Mouse (Mus musculus) lung, postnatal 0 days (tissue): ENCODE results near the gene Rab40b.
A peak's percentile ranks its signal among the peaks of the same experiment; 100 is the strongest.

Experiments
- CTCF ChIP-seq: IDR thresholded peaks from 2 replicates; pipeline ENCODE4 v1.5.1; 2016; ENCODE audit warnings: antibody characterized with exemption, mild to moderate bottlenecking
- EP300 ChIP-seq: IDR thresholded peaks from 2 replicates; pipeline ENCODE4 v1.6.1; 2016; ENCODE audit warnings: antibody characterized with exemption, mild to moderate bottlenecking, control low read depth

DNA sequence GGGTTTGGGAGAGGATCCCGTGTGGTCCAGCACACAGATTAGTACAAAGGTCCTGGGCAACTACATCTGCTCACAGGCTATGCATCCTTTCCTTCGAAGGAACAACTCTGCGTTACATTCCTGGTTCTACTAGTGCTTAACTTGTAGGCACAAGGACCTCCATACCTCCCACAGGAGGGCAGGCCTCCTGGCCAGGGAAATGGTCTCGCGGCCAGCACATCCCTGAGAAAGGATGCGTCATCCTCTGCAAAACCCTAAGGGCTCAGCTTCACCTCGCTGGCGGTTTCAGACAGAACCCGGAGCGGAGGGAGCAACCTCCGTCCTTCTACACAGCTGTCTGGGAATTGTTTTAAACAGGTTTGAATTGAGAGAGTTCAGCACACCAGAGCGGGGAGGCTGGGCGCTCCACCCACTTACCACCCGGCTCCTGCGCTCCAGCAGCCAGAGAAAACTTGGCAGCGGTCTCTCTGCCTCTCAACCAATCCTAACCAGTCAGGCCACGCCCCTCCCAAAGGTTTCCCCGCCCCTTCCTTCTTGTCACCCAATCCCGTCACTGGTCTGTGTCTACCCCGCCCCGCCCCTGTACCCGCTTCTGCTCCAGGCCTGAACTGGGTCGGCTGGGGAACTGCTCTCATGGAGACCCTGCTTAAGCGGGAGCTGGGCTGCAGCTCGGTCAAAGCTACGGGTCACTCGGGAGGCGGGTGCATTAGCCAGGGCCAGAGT, 32.9 kb upstream of the Rab40b start, which contains the start of gene Fn3krp:
- TF ChIP-seq CTCF (peak; percentile 55), EP300 (no peak)
